Mouse (Mus musculus) liver, embryonic 11.5 days (tissue): ENCODE results near the gene H2-DMb1. TPM values are rescaled to one million over a fixed set of nuclear protein-coding genes. Genes with fewer than 3 reads are reported as not detected.

Experiments used
- ATAC-seq: fragments of 200-750 bp; cut with Nextera tagmentation; replicated peaks from 2 replicates; pipeline ENCODE4 v1.8.0; 2017; ENCODE audit warnings: moderate number of reproducible peaks, mild to moderate bottlenecking, moderate TSS enrichment, moderate library complexity; ENCODE audit not compliant: low FRiP score
- DNase-seq: peaks from one replicate; pipeline ENCODE4 v3.0.0-alpha.2; 2017; ENCODE audit warnings: low spot score
- H3K27ac ChIP-seq: fragments of 300-500 bp; sonication (generic); 2 replicates; pipeline ENCODE4 v1.5.1; 2014; ENCODE audit warnings: mild to moderate bottlenecking, low read depth, low read length, control low read depth
- H3K27me3 ChIP-seq: fragments of 300-500 bp; sonication (generic); replicated peaks from 2 replicates; pipeline ENCODE4 v1.6.1; 2014; ENCODE audit warnings: low read length, mixed read lengths; ENCODE audit not compliant: control insufficient read depth, insufficient read depth
- H3K36me3 ChIP-seq: fragments of 300-500 bp; sonication (generic); 2 replicates; pipeline ENCODE4 v1.6.1; 2014; ENCODE audit warnings: mild to moderate bottlenecking, low read length, moderate library complexity, mixed read lengths; ENCODE audit not compliant: control insufficient read depth, insufficient read depth
- H3K4me1 ChIP-seq: fragments of 300-500 bp; sonication (generic); replicated peaks from 2 replicates; pipeline ENCODE4 v1.6.1; 2014; ENCODE audit warnings: low read length, mixed read lengths; ENCODE audit not compliant: control insufficient read depth, insufficient read depth
- H3K4me2 ChIP-seq: fragments of 300-500 bp; sonication (generic); 2 replicates; pipeline ENCODE4 v1.6.1; 2014; ENCODE audit warnings: mild to moderate bottlenecking, control low read depth, moderate library complexity
- H3K4me3 ChIP-seq: fragments of 300-500 bp; sonication (generic); 2 replicates; pipeline ENCODE4 v1.5.1; 2014; ENCODE audit warnings: low read depth, low read length, control low read depth
- H3K9ac ChIP-seq: fragments of 300-500 bp; sonication (generic); 2 replicates; pipeline ENCODE4 v1.6.1; 2014; ENCODE audit warnings: low read depth, low read length, control low read depth
- H3K9me3 ChIP-seq: fragments of 300-500 bp; sonication (generic); 2 replicates; pipeline ENCODE4 v1.6.1; 2016; ENCODE audit warnings: low read length, inconsistent platforms, mixed read lengths; ENCODE audit not compliant: control insufficient read depth
- WGBS: fragments of 180-500 bp; shearing (Covaris S2); extraction: QIAGEN DNeasy Blood & Tissue Kit; methylation state at CpG from one replicate; pipeline ENCODE4 v1.1.7; 2014; 5-methylcytosine and 5-hydroxymethylcytosine counted together
- polyA plus RNA-seq: library from polyadenylated mRNA; unstranded; fragments of >200 nt; fragmentation: Nextera tagmentation; extraction: Ambion mirVana; gene quantifications from 2 replicates; pipeline ENCODE4 v1.2.1, GENCODE M21; 2014

H2-DMb1 gene
- polyA plus RNA-seq, 1 experiment from 2014 or later = 0.19 TPM

GRCm38 (mm10) chr17:34135297-34136224 is 17.3 kb upstream of the H2-DMb1 start:
- peaks cover 42% of the 10 kb centered on the region for H3K27me3 ChIP-seq
- 8% methylated on average over 31 of the region's 31 CpGs for WGBS
- H3K9me3 ChIP-seq = no peaks in the 10 kb centered on the region
- H3K9ac ChIP-seq = peak overlapping the region; percentile 28; the same call in 1 of the 2 replicates
- DNase-seq (peak; percentile 90), ATAC-seq (peak; percentile 90)
- no peak overlapping the region for H3K27ac ChIP-seq
- peaks cover 11% of the 10 kb centered on the region; the same call in 1 of the 2 replicates for H3K4me1 ChIP-seq
- no peaks in the 10 kb centered on the region for H3K36me3 ChIP-seq
- peak overlapping the region; percentile 32 for H3K4me3 ChIP-seq
- H3K4me2 ChIP-seq = peak overlapping the region; percentile 69

GRCm38 (mm10) chr17:34137601-34138000 is 15.3 kb upstream of the H2-DMb1 start:
- Histone ChIP-seq H3K36me3 (no peaks in the 10 kb centered on the region), H3K9me3 (no peaks in the 10 kb centered on the region), H3K4me3 (no peak overlapping the region), H3K4me1 (peaks cover 11% of the 10 kb centered on the region; the same call in 1 of the 2 replicates), H3K27me3 (peaks cover 51% of the 10 kb centered on the region), H3K27ac (no peak overlapping the region), H3K9ac (no peak overlapping the region), H3K4me2 (no peak overlapping the region)
- ATAC-seq (no peak), DNase-seq (no peak)
- 64% methylated on average over 7 of the region's 7 CpGs for WGBS

DNA sequence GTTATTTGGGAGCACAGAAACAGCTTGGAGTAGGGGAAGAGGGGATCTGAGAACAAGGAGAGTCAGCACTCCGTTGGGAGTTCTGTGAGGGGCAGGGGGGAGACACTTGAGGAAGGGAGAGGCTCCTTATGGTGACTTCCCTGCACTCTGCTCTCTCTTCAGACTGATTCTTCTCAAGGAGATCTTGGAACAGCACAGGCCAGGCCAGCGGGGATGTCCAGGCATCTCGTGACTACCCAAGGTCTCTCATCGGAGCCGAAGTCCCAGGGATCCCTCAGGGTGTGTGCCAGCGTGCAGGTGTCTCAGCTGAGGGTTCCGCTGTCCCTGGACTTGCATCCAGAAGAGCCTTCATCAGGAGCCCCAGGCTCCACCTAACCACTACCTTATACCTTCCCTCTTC is 14.2 kb upstream of the H2-DMb1 start:
- DNase-seq = no peak
- Histone ChIP-seq H3K27ac (no peak overlapping the region), H3K27me3 (peaks cover 51% of the 10 kb centered on the region), H3K36me3 (no peaks in the 10 kb centered on the region), H3K9ac (no peak overlapping the region), H3K4me3 (no peak overlapping the region), H3K9me3 (no peaks in the 10 kb centered on the region), H3K4me2 (no peak overlapping the region), H3K4me1 (peaks cover 11% of the 10 kb centered on the region)
- WGBS = 71% methylated on average over 7 of the region's 7 CpGs
- ATAC-seq = no peak

- H3K4me3 ChIP-seq = peak overlapping the region; percentile 25
- H3K9ac ChIP-seq = no peak overlapping the region
- H3K4me1 ChIP-seq = peaks cover 11% of the 10 kb centered on the region
- ATAC-seq (no peak), DNase-seq (no peak)
- H3K4me2 ChIP-seq = peak overlapping the region; percentile 58
- no peak overlapping the region for H3K27ac ChIP-seq
- H3K9me3 ChIP-seq = no peaks in the 10 kb centered on the region
- no peaks in the 10 kb centered on the region for H3K36me3 ChIP-seq
- WGBS = 6% methylated on average over 16 of the region's 16 CpGs
- H3K27me3 ChIP-seq = peaks cover 51% of the 10 kb centered on the region
Observed at GRCm38 (mm10) chr17:34139416-34139815, 13.5 kb upstream of the H2-DMb1 start.

- Histone ChIP-seq H3K9me3 (no peaks in the 10 kb centered on the region), H3K9ac (no peak overlapping the region), H3K27ac (no peak overlapping the region), H3K27me3 (peaks cover 51% of the 10 kb centered on the region), H3K36me3 (no peaks in the 10 kb centered on the region), H3K4me3 (peak overlapping the region; percentile 25; the same call in 1 of the 2 replicates), H3K4me1 (peaks cover 11% of the 10 kb centered on the region), H3K4me2 (peak overlapping the region; percentile 58)
- DNase-seq (no peak), ATAC-seq (no peak)
- 3% methylated on average over 5 of the region's 5 CpGs for WGBS
Observed at GRCm38 (mm10) chr17:34140240-34140639, 12.6 kb upstream of the H2-DMb1 start.

DNA sequence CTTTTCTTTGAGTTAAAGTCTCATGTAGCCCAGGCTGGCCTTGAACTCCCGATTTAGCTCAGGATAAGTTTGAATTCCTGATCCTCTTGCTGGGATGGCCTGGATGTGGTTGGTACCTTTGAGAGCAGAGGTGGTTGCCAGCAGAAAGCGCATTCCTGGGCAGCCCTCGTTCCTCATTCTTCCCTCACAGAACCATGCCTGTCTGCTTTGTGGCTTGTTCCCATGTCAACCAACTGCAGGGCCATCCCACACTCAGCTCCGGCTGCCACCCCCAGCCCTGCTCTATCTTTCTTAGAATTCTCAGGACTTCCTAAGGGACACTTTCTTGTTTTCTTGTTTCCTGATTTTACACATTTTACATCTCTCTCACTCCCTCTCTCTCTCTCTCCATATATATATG is 11.4 kb upstream of the H2-DMb1 start:
- H3K4me2 ChIP-seq = no peak overlapping the region
- no peak overlapping the region for H3K9ac ChIP-seq
- no peak for ATAC-seq
- no peaks in the 10 kb centered on the region for H3K9me3 ChIP-seq
- no peak overlapping the region for H3K4me3 ChIP-seq
- H3K36me3 ChIP-seq = no peaks in the 10 kb centered on the region
- no peak for DNase-seq
- WGBS = 55% methylated on average over 4 of the region's 4 CpGs
- peaks cover 48% of the 10 kb centered on the region for H3K27me3 ChIP-seq
- no peak overlapping the region for H3K27ac ChIP-seq
- peaks cover 6% of the 10 kb centered on the region for H3K4me1 ChIP-seq

GRCm38 (mm10) chr17:34142456-34143010 is 10.3 kb upstream of the H2-DMb1 start:
- Histone ChIP-seq H3K4me2 (no peak overlapping the region), H3K36me3 (no peaks in the 10 kb centered on the region), H3K27me3 (peaks cover 38% of the 10 kb centered on the region), H3K4me1 (peaks cover 6% of the 10 kb centered on the region), H3K9ac (no peak overlapping the region), H3K9me3 (no peaks in the 10 kb centered on the region), H3K27ac (no peak overlapping the region), H3K4me3 (no peak overlapping the region)
- WGBS = 71% methylated on average over 7 of the region's 7 CpGs
- DNase-seq (no peak), ATAC-seq (no peak)

DNA sequence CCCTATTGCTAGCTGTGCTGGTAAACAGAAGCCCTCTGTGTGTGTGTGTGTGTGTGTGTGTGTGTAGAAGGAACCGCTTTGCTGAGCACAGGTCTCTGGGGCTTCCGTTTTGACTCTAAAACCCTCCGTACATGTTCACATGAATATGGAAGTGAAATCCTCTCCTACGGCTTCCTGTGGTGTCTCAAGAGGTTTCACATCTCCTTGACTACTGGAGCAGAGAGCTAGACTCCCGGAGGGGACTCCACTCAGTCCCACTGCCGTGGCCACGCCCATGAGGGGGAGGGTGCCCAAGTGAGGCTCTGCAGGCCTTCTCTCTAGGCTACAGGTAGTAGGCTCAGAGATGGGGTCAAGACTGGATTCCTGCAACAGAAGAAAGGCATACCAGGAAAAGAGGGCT is 9.8 kb upstream of the H2-DMb1 start, which contains the start of gene H2-DMb2:
H2-DMb2 (plus strand) TSS at position 275 of the 400 bp plus-strand sequence.
- DNase-seq = no peak
- 36% methylated on average over 7 of the region's 7 CpGs for WGBS
- ATAC-seq = no peak
- Histone ChIP-seq H3K27me3 (peaks cover 36% of the 10 kb centered on the region), H3K9me3 (no peaks in the 10 kb centered on the region), H3K4me1 (peaks cover 6% of the 10 kb centered on the region), H3K4me3 (no peak within 1 kb of the TSS), H3K27ac (no peak within 1 kb of the TSS), H3K4me2 (no peak within 1 kb of the TSS), H3K9ac (no peak within 1 kb of the TSS), H3K36me3 (no peaks in the 10 kb centered on the region)
